Mouse (Mus musculus) regulatory T cell (primary cell): ENCODE results near the gene Opcml.

Experiments
- in situ Hi-C: fragments of 300-600 bp; cut with MboI, MseI; formaldehyde crosslinking; loops from one replicate; pipeline ENCODE4 v1.15.1; 2025; ENCODE audit warnings: high pct_unique_total_duplicates

Gene Opcml

GRCm38 (mm10) chr9:28420808-28421207, 630.2 kb downstream of the Opcml start:
- in situ Hi-C loops, result no loop called here

GRCm38 (mm10) chr9:28423407-28423806, 632.8 kb downstream of the Opcml start:
- in situ Hi-C loops, result no loop called here

GRCm38 (mm10) chr9:28432159-28432558, 641.6 kb downstream of the Opcml start:
- in situ Hi-C loops, result no loop called here

- in situ Hi-C loops, result no loop called here
These were observed 648.2 kb downstream of the Opcml start for GRCm38 (mm10) chr9:28438752-28439151.

- in situ Hi-C loops, result no loop called here
These were observed 649.0 kb downstream of the Opcml start for GRCm38 (mm10) chr9:28439433-28440191.

- in situ Hi-C loops, result no loop called here
These were observed 649.7 kb downstream of the Opcml start for GRCm38 (mm10) chr9:28440192-28440795.

GRCm38 (mm10) chr9:28444485-28444884, 653.9 kb downstream of the Opcml start:
- in situ Hi-C loops, result no loop called here

- in situ Hi-C loops, result no loop called here
These were observed 654.4 kb downstream of the Opcml start for GRCm38 (mm10) chr9:28444972-28445371.

- in situ Hi-C loops, result no loop called here
These were observed 655.3 kb downstream of the Opcml start for GRCm38 (mm10) chr9:28445863-28446262.

- in situ Hi-C loops, result no loop called here
These were observed 655.9 kb downstream of the Opcml start for GRCm38 (mm10) chr9:28446278-28447064.

- in situ Hi-C loops, result no loop called here
These were observed 661.9 kb downstream of the Opcml start for GRCm38 (mm10) chr9:28452509-28452908.

- in situ Hi-C loops, result no loop called here
These were observed 662.5 kb downstream of the Opcml start for GRCm38 (mm10) chr9:28453062-28453461.

- in situ Hi-C loops, result no loop called here
These were observed 667.6 kb downstream of the Opcml start for GRCm38 (mm10) chr9:28457982-28458770.

GRCm38 (mm10) chr9:28463622-28464021, 673.0 kb downstream of the Opcml start:
- in situ Hi-C loops, result no loop called here

GRCm38 (mm10) chr9:28469419-28469818, 678.8 kb downstream of the Opcml start:
- in situ Hi-C loops, result no loop called here

GRCm38 (mm10) chr9:28471501-28471900, 680.9 kb downstream of the Opcml start:
- in situ Hi-C loops, result no loop called here

- in situ Hi-C loops, result no loop called here
These were observed 684.0 kb downstream of the Opcml start for GRCm38 (mm10) chr9:28474586-28474985.

GRCm38 (mm10) chr9:28481261-28481660, 690.7 kb downstream of the Opcml start:
- in situ Hi-C loops, result no loop called here

- in situ Hi-C loops, result no loop called here
These were observed 697.9 kb downstream of the Opcml start for GRCm38 (mm10) chr9:28488499-28488898.

- in situ Hi-C loops, result no loop called here
These were observed 699.3 kb downstream of the Opcml start for GRCm38 (mm10) chr9:28489828-28490227.

GRCm38 (mm10) chr9:28490410-28490809, 699.8 kb downstream of the Opcml start:
- in situ Hi-C loops, result no loop called here
